18 mouse cellular contexts compared by ENCODE assay signal in genomic region chr9:123526502-123526901, GRCm38 (mm10).
"Had no signal": no experiment of that assay in that cellular context is flagged by ENCODE, and none has a peak within 500 bp of the region (broad histone marks: within the 10 kb centered on the region; RNA-seq: fewer than 3 reads in every experiment).

No protein-coding gene starts in this region.

- H3K27ac ChIP-seq: liver, embryonic 14.5 days; midbrain, embryonic 13.5 days; midbrain, embryonic 15.5 days; neural tube, embryonic 13.5 days; neural tube, embryonic 15.5 days had no signal

- H3K4me2 ChIP-seq: lung, embryonic 14.5 days; midbrain, embryonic 11.5 days; midbrain, embryonic 13.5 days; midbrain, embryonic 15.5 days; neural tube, embryonic 13.5 days; neural tube, embryonic 15.5 days had no signal

- ATAC-seq: midbrain, embryonic 13.5 days; midbrain, embryonic 15.5 days had no signal

- DNase-seq: lung, adult 18-20 months; lung, embryonic 14.5 days; lung, postnatal 10 days; lung, postnatal 4 days; retina, postnatal 1 day; right cerebral cortex, adult 18-20 months; right cerebral cortex, postnatal 25 days; right cerebral cortex, postnatal 4 days; spleen, adult 18-20 months; thymus, adult 18-20 months; thymus, postnatal 36 days had no signal

- H3K4me3 ChIP-seq: megakaryocyte, embryonic 14.5 days; midbrain, embryonic 13.5 days; midbrain, embryonic 15.5 days; neural tube, embryonic 13.5 days; neural tube, embryonic 15.5 days had no signal

- H3K27me3 ChIP-seq: megakaryocyte, embryonic 14.5 days; midbrain, embryonic 13.5 days; midbrain, embryonic 15.5 days; neural tube, embryonic 13.5 days; neural tube, embryonic 15.5 days had no signal

- H3K36me3 ChIP-seq: midbrain, embryonic 13.5 days; midbrain, embryonic 15.5 days; neural tube, embryonic 13.5 days; neural tube, embryonic 15.5 days had no signal

- H3K9me3 ChIP-seq: megakaryocyte, embryonic 14.5 days; midbrain, embryonic 13.5 days; midbrain, embryonic 15.5 days; neural tube, embryonic 13.5 days; neural tube, embryonic 15.5 days had no signal

- H3K9ac ChIP-seq: liver, embryonic 14.5 days; lung, embryonic 14.5 days; midbrain, embryonic 13.5 days; midbrain, embryonic 15.5 days; neural tube, embryonic 13.5 days; neural tube, embryonic 15.5 days had no signal
